Mouse (Mus musculus) neutrophil, adult 5-6 weeks (primary cell): ENCODE data around the gene Cc2d2b. TPM values are rescaled to one million over a fixed set of nuclear protein-coding genes. Genes with fewer than 3 reads are reported as not detected.

Source experiments
- ATAC-seq: fragments of 151-379, 151-347 bp; 2 replicates; pipeline ENCODE4 v1.8.0; 2017; ENCODE audit warnings: mild to moderate bottlenecking, moderate TSS enrichment; ENCODE audit not compliant: insufficient number of reproducible peaks, poor library complexity, low FRiP score, severe bottlenecking; ENCODE audit errors: extremely low read depth
- total RNA-seq: library from RNA; stranded (forward); fragments of 200-1000 nt; gene quantifications from 2 replicates; pipeline ENCODE4 v1.2.3, GENCODE M21; 2017

The Cc2d2b gene
- total RNA-seq, 1 experiment from 2014 or later: 1.2 TPM

GRCm38 (mm10) chr19:40738683-40739324, 9.7 kb upstream of the Cc2d2b start:
- ATAC-seq: no peak

GRCm38 (mm10) chr19:40746603-40747002, 1.9 kb upstream of the Cc2d2b start:
- no peak for ATAC-seq

- ATAC-seq: peak; percentile 83
Observed at GRCm38 (mm10) chr19:40754311-40754710, 5.8 kb downstream of the Cc2d2b start.

DNA sequence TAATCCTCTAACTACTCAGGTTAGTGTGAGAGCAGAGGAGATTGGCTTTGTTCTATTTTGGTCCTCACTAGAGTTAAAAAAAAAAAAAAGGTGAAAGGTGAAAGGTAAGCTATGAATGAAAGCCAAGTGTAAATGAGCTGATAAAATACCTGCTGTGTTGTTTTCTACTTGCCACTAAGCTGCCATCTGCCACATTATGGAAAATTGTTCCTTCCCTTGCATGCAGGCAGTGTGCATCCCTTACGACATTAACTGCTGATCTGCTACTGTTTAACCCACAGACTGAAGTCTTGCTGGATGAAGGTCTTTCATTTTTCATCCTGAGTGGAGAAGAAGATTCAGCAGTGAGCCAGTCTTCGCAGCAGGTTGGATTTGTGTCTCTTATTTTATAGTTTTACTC, 11.5 kb downstream of the Cc2d2b start:
- no peak for ATAC-seq

- no peak for ATAC-seq
Observed at GRCm38 (mm10) chr19:40762023-40762759, 13.6 kb downstream of the Cc2d2b start.

DNA sequence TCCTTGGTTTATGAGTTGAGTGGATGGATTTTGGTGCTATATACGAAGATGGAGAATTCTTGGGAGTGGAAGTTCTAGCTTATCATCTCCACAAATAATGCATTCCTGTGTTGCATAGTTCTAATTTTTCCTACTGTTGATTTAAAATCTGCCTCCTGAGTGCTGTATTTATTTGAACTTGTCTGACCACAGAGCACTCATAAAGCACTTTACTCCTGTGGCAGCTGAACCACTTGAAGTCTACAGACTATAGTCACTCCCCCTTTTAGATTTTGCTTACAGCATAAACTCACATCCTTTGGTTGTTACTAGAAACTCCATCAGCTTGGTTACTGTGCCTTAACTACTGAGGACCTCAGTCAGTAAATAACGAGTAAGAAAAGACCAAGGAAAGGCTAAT, 18.6 kb downstream of the Cc2d2b start:
- no peak for ATAC-seq

DNA sequence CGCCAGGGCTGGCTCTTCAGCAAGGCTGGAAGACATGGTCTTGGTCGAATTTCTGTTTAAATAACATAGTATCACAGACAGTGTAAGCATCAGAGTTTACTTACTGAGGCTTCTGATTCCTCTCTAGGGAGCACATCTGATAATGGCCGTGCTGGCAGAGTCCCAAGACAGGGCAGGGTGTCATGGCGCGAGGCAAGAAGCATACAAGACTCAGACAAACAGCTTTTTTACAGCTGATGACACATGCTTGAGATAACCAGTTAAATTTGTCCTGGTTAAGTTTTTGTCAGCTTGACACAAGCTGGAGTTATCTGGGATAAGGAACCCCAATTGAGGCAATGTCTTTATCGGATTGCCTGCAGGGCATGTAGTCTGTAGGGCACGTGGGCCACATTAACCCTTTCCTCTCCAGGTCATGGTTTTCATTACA, 20.8 kb downstream of the Cc2d2b start:
- ATAC-seq: no peak

DNA sequence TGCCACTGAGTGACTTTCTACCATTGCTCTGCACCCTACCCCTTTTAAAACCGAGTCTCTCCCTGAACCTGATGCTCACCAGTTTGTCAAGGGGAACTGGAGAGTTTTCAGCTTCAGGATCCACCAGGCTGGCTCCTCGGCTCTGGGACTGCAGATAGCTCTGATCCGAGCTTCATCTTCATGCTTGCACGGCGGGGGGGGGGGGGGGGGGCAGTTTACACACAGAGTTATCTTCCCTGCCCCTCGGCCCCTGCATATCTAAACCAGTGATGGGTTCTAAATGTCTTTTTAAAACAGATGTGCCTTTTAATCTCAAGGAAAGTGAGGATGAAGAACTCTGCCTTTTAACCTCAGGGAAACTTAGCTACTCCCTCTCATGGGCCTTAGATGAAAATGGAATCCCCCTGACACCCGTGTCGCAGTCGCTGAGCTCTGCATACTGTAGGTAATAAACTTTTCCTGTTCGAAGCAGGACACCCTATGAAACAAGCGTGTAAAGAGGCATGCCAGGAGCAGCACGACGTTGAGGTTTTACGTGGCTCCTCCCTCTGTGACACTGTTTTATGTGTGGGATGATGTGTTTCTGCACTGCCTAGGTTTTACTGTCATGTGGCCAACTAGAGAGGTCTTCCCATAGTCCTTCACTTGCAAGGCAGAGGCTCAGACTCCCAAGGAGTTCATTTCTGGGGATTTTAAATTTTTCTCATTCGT, 39.6 kb downstream of the Cc2d2b start:
- ATAC-seq: no peak

DNA sequence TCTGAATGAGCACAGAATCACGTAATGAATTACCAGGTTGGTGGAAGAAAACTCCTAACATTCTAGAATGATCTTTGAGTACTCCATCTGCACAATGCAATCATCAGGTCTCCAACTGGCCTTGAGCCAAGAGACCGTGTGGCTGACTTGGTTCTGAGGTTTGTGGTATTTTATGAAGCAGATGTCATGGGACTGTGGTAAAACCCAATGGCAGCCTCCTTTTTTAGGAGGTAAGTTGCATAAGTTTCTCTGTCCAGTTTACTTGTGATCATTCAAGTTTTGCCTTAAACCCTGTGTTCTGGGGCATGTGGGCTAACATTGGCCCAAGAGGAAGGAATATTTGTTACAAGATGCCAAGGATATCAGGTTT, 40.1 kb downstream of the Cc2d2b start:
- ATAC-seq: no peak

- ATAC-seq: no peak
Observed at GRCm38 (mm10) chr19:40805176-40805737, 56.7 kb downstream of the Cc2d2b start.

DNA sequence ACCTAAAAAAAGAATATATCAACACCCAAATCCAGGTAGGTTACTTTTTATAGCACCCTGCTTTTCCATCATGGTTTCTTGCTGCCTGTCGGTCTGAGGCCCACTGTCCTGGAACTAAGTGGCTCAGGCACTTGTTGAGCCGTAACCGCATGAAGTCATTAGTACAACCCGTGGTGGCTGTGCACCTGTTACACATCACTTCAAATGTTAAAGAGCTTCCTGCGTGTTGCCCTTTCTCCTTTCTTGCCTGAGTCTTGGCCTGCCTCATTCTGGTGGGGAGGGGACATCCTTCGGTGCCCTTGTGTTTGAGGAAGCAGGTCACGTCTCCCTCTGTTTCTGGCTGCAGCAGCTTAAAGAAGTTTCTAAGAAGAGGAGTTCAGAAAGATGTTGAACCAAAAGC, 61.3 kb downstream of the Cc2d2b start:
- ATAC-seq: peak; percentile 76

GRCm38 (mm10) chr19:40811840-40812239, 63.3 kb downstream of the Cc2d2b start:
- no peak for ATAC-seq

- ATAC-seq: no peak
Observed at GRCm38 (mm10) chr19:40812778-40813177, 64.2 kb downstream of the Cc2d2b start.

- no peak for ATAC-seq
Observed at GRCm38 (mm10) chr19:40813385-40813784, 64.8 kb downstream of the Cc2d2b start.

- no peak for ATAC-seq
Observed at GRCm38 (mm10) chr19:40815645-40816183, 67.2 kb downstream of the Cc2d2b start.

DNA sequence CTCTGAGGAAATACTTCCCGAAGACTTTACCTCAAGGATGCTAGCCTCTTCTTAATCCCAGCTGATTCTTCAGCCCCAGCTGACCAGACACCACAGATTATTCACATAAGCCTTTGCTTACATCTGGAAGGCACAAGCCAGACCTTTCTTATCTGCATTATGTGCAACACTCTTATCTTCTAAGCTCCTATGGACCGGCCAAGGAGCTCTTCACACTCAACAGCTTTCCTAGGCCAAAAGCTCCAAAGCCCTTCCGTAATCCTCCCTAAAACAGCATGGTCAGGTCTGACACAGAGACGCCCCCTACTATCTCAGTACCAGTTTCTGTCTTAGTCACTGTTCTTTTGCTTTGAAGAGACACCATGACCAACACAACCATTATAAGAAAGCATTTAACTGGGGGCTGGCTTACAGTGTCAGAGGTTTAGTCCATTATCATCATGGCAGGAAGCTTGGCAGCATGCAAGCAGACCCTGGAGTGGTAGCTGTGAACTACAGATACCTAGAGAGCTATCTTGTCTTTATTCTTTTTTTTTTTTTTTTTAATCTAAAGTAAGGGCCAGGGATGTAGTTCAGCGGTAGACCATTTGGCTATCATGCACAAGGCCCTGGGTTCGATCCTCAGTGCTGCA, 69.5 kb downstream of the Cc2d2b start:
- no peak for ATAC-seq

DNA sequence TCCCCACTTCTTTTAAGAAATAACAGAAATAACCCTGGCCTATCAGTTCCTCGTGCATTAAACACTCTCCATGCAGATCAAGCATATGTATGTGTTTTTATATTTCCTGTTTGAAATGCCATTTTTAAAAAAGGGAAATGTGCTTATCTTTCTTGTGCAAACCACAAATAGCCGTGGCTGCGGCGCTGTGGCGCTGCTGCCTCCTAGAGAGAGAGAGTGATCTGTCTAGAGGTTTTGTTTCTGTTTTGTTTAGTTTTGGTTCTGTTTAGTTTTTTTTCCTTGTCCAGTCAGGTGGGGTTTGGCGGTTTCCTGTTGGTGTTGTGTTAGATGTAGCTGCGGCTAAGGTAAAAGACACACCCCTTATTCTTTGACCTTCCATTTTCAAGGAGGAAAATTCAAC, 70.2 kb downstream of the Cc2d2b start:
- ATAC-seq: peak; percentile 70

GRCm38 (mm10) chr19:40821306-40821825, 72.8 kb downstream of the Cc2d2b start:
- ATAC-seq: peak; percentile 68

DNA sequence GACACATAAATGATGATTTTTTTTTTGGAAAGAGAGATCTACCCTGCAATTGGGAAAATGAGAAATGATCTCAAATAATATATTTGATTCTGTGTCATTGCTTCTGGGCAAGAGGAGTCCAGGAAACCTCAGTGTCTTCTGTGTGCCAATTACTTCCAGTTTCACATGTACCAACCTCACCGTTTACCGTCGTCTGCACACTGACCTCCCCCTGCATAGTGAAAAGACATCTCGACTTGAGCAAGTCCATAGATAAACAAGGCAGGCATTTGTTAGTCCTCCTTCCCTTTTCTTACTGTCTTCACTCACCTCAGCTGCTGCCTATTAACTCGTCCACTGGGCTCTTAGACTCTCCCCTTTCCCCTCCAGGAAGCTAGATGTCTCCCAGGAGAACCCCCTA, 77.1 kb downstream of the Cc2d2b start:
- no peak for ATAC-seq
